Mouse (Mus musculus) MEL (cell line): ENCODE results near the gene Ube2i.

Source experiments
- HCFC1 ChIP-seq: IDR thresholded peaks from 2 replicates; pipeline ENCODE4 v1.6.1; 2012; ENCODE audit warnings: low read depth, mild to moderate bottlenecking, inconsistent platforms, low read length, improper control_type of control experiment, moderate library complexity
- POLR2A ChIP-seq, 2 experiments: IDR thresholded peaks; 2 replicates each; pipeline ENCODE4 v1.6.1; 2011 to 2012; ENCODE audit warnings: low read length in 2 of 2, mild to moderate bottlenecking in 2 of 2, control low read depth in 1 of 2, improper control_type of control experiment in 1 of 2, low read depth in 1 of 2, moderate library complexity in 1 of 2; ENCODE audit not compliant: control insufficient read depth in 1 of 2, insufficient read depth in 1 of 2, poor library complexity in 1 of 2
- POLR2AphosphoS2 ChIP-seq: IDR thresholded peaks from 2 replicates; pipeline ENCODE4 v1.6.1; 2011; ENCODE audit warnings: low read length, improper control_type of control experiment
- UBTF ChIP-seq: IDR thresholded peaks from 2 replicates; pipeline ENCODE4 v1.6.1; 2012; ENCODE audit warnings: low read depth, mild to moderate bottlenecking, inconsistent platforms, low read length, improper control_type of control experiment, moderate library complexity, borderline replicate concordance; ENCODE audit not compliant: insufficient read depth
- ZC3H11A ChIP-seq: IDR thresholded peaks from 2 replicates; pipeline ENCODE4 v1.6.1; 2012; ENCODE audit warnings: low read depth, mild to moderate bottlenecking, inconsistent platforms, low read length, improper control_type of control experiment

- TF ChIP-seq POLR2A (IDR thresholded peaks at IDR 0.05; ENCODE audit: control insufficient read depth in 1 of 2, insufficient read depth in 1 of 2, low read depth in 1 of 2, low read length in 2 of 2, poor library complexity in 1 of 2) (no peak), HCFC1 (no peak), POLR2AphosphoS2 (no peak), ZC3H11A (no peak), UBTF (no peak)
These were observed 26.2 kb downstream of the Ube2i start for GRCm38 (mm10) chr17:25248033-25248750.
